Mouse (Mus musculus) liver, embryonic 14.5 days (tissue): ENCODE results near the gene Rad52.

Source experiments
- CTCF ChIP-seq: IDR thresholded peaks from 2 replicates; pipeline ENCODE4 v1.5.1; 2016; ENCODE audit warnings: antibody characterized with exemption, low read depth, control low read depth
- EP300 ChIP-seq: IDR thresholded peaks from 2 replicates; pipeline ENCODE4 v1.6.1; 2016; ENCODE audit warnings: antibody characterized with exemption, low read depth

- TF ChIP-seq CTCF (no peak), EP300 (no peak)
These were observed 3.0 kb downstream of the Rad52 start for GRCm38 (mm10) chr6:119905461-119905860.
